Mouse (Mus musculus) E14TG2a.4 (cell line): ENCODE results near the gene Olfr1417.

Experiments used
- H3K27me3 ChIP-seq: 2 replicates; pipeline ENCODE4 v1.6.1; 2014; ENCODE audit warnings: low read length, control low read depth; ENCODE audit not compliant: insufficient read depth
- H3K36me3 ChIP-seq: 2 replicates; pipeline ENCODE4 v1.6.1; 2014; ENCODE audit warnings: low read length, control low read depth; ENCODE audit not compliant: insufficient read depth
- H3K4me1 ChIP-seq: replicated peaks from 2 replicates; pipeline ENCODE4 v1.6.1; 2014; ENCODE audit warnings: low read depth, low read length, control low read depth
- H3K4me3 ChIP-seq: replicated peaks from 2 replicates; pipeline ENCODE4 v1.5.1; 2014; ENCODE audit warnings: mild to moderate bottlenecking, low read length
- H3K9me3 ChIP-seq: 2 replicates; pipeline ENCODE4 v1.6.1; 2014; ENCODE audit warnings: low read length, control low read depth
- CTCF ChIP-seq: conservative IDR thresholded peaks from 2 replicates; pipeline ENCODE4 v1.5.1; 2014; ENCODE audit warnings: low read length
- NANOG ChIP-seq: IDR thresholded peaks from 2 replicates; pipeline ENCODE4 v1.6.1; 2014; ENCODE audit warnings: borderline replicate concordance, low read length, mixed read lengths
- POU5F1 ChIP-seq: IDR thresholded peaks from 2 replicates; pipeline ENCODE4 v1.6.1; 2014; ENCODE audit warnings: low read length, borderline replicate concordance

The Olfr1417 gene

DNA sequence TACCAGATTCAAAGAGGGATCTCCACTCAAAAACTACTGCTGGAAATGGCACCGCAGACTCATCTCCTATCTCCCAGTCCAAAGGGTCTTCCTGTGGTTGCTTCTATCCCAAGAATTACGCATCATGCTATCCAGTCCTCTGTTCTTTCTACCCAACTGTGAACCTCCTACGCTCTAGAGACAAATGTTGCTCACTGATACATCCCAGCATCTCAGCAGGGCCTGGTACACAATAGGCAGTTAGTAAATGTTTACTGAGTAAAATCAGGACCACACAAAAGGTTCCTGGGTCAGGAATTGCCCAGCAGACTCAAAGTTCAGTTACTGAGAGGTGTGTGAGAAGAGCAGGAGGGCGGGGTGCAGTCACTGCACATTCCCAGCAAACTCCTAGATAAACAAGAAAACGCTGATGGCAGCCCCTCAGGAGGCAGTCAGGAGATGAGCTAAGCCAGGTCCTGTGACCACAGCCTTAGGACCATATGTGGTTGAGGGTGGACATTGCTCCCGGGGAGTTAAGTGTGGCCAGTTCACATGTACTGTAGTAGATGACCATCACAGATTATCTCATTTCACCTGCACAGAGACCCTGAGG is 24.2 kb downstream of the Olfr1417 start:
- TF ChIP-seq CTCF (no peak), NANOG (no peak), POU5F1 (no peak)
- Histone ChIP-seq H3K9me3 (no peaks in the 10 kb centered on the region), H3K27me3 (peaks cover 21% of the 10 kb centered on the region), H3K4me1 (peaks cover 91% of the 10 kb centered on the region), H3K4me3 (peak overlapping the region; percentile 29), H3K36me3 (peaks cover 36% of the 10 kb centered on the region)

DNA sequence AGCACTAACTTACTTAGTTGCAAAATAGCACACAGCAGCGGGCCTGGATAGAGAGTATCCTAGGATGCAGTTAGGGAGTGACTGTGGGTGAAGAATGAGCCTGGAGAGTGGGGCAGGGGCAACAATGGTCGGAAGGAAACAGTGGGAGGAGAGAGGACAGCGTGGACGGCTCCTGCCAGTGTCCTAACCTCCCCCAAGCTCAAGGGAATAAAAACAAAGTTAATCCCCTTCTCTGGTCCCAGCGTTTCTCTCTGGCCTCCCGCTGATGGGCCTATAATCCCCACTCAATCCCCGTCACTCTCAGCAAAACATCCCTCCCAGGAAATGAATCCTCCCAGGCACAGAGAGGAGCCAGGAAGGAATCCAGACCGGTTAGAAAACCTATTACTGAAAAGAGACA is 25.4 kb downstream of the Olfr1417 start:
- TF ChIP-seq NANOG (no peak), POU5F1 (no peak), CTCF (no peak)
- H3K27me3 ChIP-seq: peaks cover 12% of the 10 kb centered on the region; the same call in 1 of the 2 replicates
- H3K9me3 ChIP-seq: no peaks in the 10 kb centered on the region
- H3K4me3 ChIP-seq: peak overlapping the region; percentile 39
- H3K4me1 ChIP-seq: peaks cover 94% of the 10 kb centered on the region
- H3K36me3 ChIP-seq: peaks cover 37% of the 10 kb centered on the region

DNA sequence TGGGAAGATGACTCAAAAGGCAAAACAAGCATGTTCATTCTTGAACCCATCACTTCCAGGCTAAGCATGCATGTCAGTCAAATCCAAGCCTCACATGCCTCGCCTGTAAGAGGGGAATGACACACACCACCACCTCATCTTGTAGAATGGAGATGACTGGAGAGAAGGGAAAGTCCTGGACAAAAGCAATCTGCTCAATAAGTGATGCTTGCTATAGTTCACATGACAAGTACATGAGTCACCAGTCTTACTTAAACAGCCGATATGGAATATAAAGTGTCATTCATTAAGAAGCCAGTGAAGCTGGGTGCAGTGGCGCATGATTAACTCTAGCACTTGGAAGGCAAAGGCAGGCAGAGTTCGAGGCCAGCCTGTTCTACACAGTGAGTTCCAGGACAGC is 25.9 kb downstream of the Olfr1417 start:
- TF ChIP-seq POU5F1: no peak
- no peak for TF ChIP-seq CTCF
- no peak for TF ChIP-seq NANOG
- H3K9me3 ChIP-seq: no peaks in the 10 kb centered on the region
- peaks cover 37% of the 10 kb centered on the region for H3K36me3 ChIP-seq
- peaks cover 99% of the 10 kb centered on the region for H3K4me1 ChIP-seq
- no peak overlapping the region for H3K4me3 ChIP-seq
- peaks cover 10% of the 10 kb centered on the region; the same call in 1 of the 2 replicates for H3K27me3 ChIP-seq

GRCm38 (mm10) chr19:11811688-11812365 is 27.2 kb downstream of the Olfr1417 start:
- Histone ChIP-seq H3K4me3 (no peak overlapping the region), H3K36me3 (peaks cover 37% of the 10 kb centered on the region), H3K9me3 (no peaks in the 10 kb centered on the region), H3K4me1 (peaks cover 99% of the 10 kb centered on the region), H3K27me3 (no peaks in the 10 kb centered on the region)
- no peak for TF ChIP-seq POU5F1
- TF ChIP-seq CTCF: no peak
- TF ChIP-seq NANOG: no peak

GRCm38 (mm10) chr19:11810856-11811255 is 28.2 kb downstream of the Olfr1417 start:
- Histone ChIP-seq H3K4me3 (0 out of 2 replicates have a peak overlapping the region, but pooled peaks have one; percentile 21), H3K9me3 (no peaks in the 10 kb centered on the region), H3K4me1 (peaks cover 99% of the 10 kb centered on the region), H3K27me3 (no peaks in the 10 kb centered on the region), H3K36me3 (peaks cover 38% of the 10 kb centered on the region)
- TF ChIP-seq NANOG (no peak), CTCF (no peak), POU5F1 (no peak)

- Histone ChIP-seq H3K27me3 (no peaks in the 10 kb centered on the region), H3K9me3 (no peaks in the 10 kb centered on the region), H3K36me3 (peaks cover 40% of the 10 kb centered on the region), H3K4me1 (peaks cover 99% of the 10 kb centered on the region), H3K4me3 (peak overlapping the region; percentile 21; the same call in 1 of the 2 replicates)
- TF ChIP-seq CTCF (no peak), NANOG (no peak), POU5F1 (no peak)
Measured at GRCm38 (mm10) chr19:11810003-11810758, 28.8 kb downstream of the Olfr1417 start.

GRCm38 (mm10) chr19:11808452-11808851 is 30.6 kb downstream of the Olfr1417 start:
- TF ChIP-seq NANOG (no peak), POU5F1 (no peak), CTCF (no peak)
- H3K27me3 ChIP-seq: no peaks in the 10 kb centered on the region
- H3K9me3 ChIP-seq: no peaks in the 10 kb centered on the region
- H3K4me3 ChIP-seq: 0 out of 2 replicates have a peak overlapping the region, but pooled peaks have one; percentile 21
- peaks cover 43% of the 10 kb centered on the region for H3K36me3 ChIP-seq
- peaks cover 99% of the 10 kb centered on the region for H3K4me1 ChIP-seq

DNA sequence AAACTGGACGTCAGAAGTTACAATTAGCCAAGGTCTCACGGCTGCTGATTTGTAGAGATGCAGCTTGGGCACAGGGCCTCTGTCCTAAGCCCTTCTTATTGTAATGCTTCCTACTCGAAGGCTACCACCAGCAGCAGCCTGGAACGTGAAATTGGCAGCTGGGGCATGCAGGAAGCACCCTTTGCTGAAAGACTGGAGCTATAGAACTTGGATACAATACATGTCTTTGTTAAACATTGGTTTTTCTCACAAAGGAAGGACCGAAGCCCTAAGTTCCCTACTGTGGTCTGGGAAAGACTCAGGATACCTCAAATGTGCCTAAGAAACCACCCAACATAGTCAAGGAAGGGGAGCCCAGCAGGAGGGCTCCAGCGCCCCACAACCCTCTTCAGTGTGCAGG is 31.2 kb downstream of the Olfr1417 start:
- Histone ChIP-seq H3K4me3 (0 out of 2 replicates have a peak overlapping the region, but pooled peaks have one; percentile 21), H3K36me3 (peaks cover 43% of the 10 kb centered on the region)
- TF ChIP-seq NANOG (peak; percentile 36; the same call in 1 of the 2 replicates), POU5F1 (no peak)

More for the DNA sequence above, 31.2 kb downstream of the Olfr1417 start:
- Histone ChIP-seq H3K9me3 (no peaks in the 10 kb centered on the region), H3K4me1 (peaks cover 99% of the 10 kb centered on the region), H3K27me3 (no peaks in the 10 kb centered on the region)
